Mouse (Mus musculus) 416B (cell line): ENCODE data around the gene Cpt1b.

Experiments used
- DNase-seq: peaks from one replicate; pipeline ENCODE4 v3.0.0; 2011; ENCODE audit warnings: low read depth

The Cpt1b gene

GRCm38 (mm10) chr15:89431806-89432205, 6.1 kb upstream of the Cpt1b start:
- no peak for DNase-seq

GRCm38 (mm10) chr15:89431271-89431670, 5.6 kb upstream of the Cpt1b start:
- no peak for DNase-seq

GRCm38 (mm10) chr15:89430771-89431170, 5.1 kb upstream of the Cpt1b start:
- peak; percentile 52 for DNase-seq

GRCm38 (mm10) chr15:89430341-89430740, 4.7 kb upstream of the Cpt1b start:
- peak; percentile 68 for DNase-seq

GRCm38 (mm10) chr15:89429352-89430221, 3.9 kb upstream of the Cpt1b start, which contains the start of the genes C730034F03Rik, Gm44502 and Chkb:
Gene C730034F03Rik, plus strand, starts transcription at chr15:89429589.
Gene Gm44502, minus strand, starts transcription at chr15:89429696.
Gene Chkb, minus strand, starts transcription at chr15:89429908.
- DNase-seq = peak; percentile 99

GRCm38 (mm10) chr15:89428821-89429351, 3.2 kb upstream of the Cpt1b start:
- no peak for DNase-seq

GRCm38 (mm10) chr15:89428136-89428790, 2.6 kb upstream of the Cpt1b start:
- DNase-seq = no peak

- DNase-seq = no peak
These were observed 1.1 kb upstream of the Cpt1b start for GRCm38 (mm10) chr15:89426716-89427115.

GRCm38 (mm10) chr15:89424621-89425020, 1.0 kb downstream of the Cpt1b start:
- DNase-seq = no peak

GRCm38 (mm10) chr15:89421938-89422337, 3.7 kb downstream of the Cpt1b start:
- no peak for DNase-seq

- no peak for DNase-seq
These were observed 10.4 kb downstream of the Cpt1b start for GRCm38 (mm10) chr15:89415282-89415681.

GRCm38 (mm10) chr15:89410118-89410517, 15.5 kb downstream of the Cpt1b start, which contains the start of gene Syce3:
Gene Syce3, minus strand, starts transcription at chr15:89410503.
- no peak for DNase-seq

GRCm38 (mm10) chr15:89406691-89407090, 19.0 kb downstream of the Cpt1b start:
- DNase-seq = no peak

GRCm38 (mm10) chr15:89404831-89405623, 20.6 kb downstream of the Cpt1b start:
- DNase-seq = no peak

- peak; percentile 7 for DNase-seq
These were observed 23.2 kb downstream of the Cpt1b start for GRCm38 (mm10) chr15:89402471-89402870.

GRCm38 (mm10) chr15:89399716-89400115, 25.9 kb downstream of the Cpt1b start:
- no peak for DNase-seq

- no peak for DNase-seq
These were observed 27.5 kb downstream of the Cpt1b start for GRCm38 (mm10) chr15:89398146-89398545.

GRCm38 (mm10) chr15:89396883-89397282, 28.8 kb downstream of the Cpt1b start:
- no peak for DNase-seq

GRCm38 (mm10) chr15:89390081-89390480, 35.6 kb downstream of the Cpt1b start:
- no peak for DNase-seq

- no peak for DNase-seq
These were observed 38.5 kb downstream of the Cpt1b start for GRCm38 (mm10) chr15:89387127-89387526.

GRCm38 (mm10) chr15:89384617-89385016, 41.0 kb downstream of the Cpt1b start, which contains the start of gene Klhdc7b:
Gene Klhdc7b, plus strand, starts transcription at chr15:89384917.
- no peak for DNase-seq

- no peak for DNase-seq
These were observed 46.2 kb downstream of the Cpt1b start for GRCm38 (mm10) chr15:89379429-89379828.
